Mouse (Mus musculus) kidney, postnatal 0 days (tissue): ENCODE results near the gene Spag9. TPM values are rescaled to one million over a fixed set of nuclear protein-coding genes. Genes with fewer than 3 reads are reported as not detected.

ENCODE experiments used
- ATAC-seq: fragments of 200-750 bp; cut with Nextera tagmentation; replicated peaks from 2 replicates; pipeline ENCODE4 v1.8.0; 2017; ENCODE audit warnings: low read depth, moderate number of reproducible peaks, moderate TSS enrichment, moderate library complexity; ENCODE audit not compliant: low FRiP score
- DNase-seq: peaks from one replicate; pipeline ENCODE4 v3.0.0-alpha.2; 2016; ENCODE audit warnings: low spot score
- H3K27ac ChIP-seq: fragments of 300-500 bp; sonication (generic); 2 replicates; pipeline ENCODE4 v1.5.1; 2014; ENCODE audit warnings: mild to moderate bottlenecking
- H3K27me3 ChIP-seq: fragments of 300-500 bp; sonication (generic); 2 replicates; pipeline ENCODE4 v1.6.1; 2014; ENCODE audit warnings: low read length, mixed read lengths; ENCODE audit not compliant: insufficient read depth
- H3K36me3 ChIP-seq: fragments of 300-500 bp; sonication (generic); 2 replicates; pipeline ENCODE4 v1.6.1; 2014; ENCODE audit warnings: low read length, mixed read lengths; ENCODE audit not compliant: insufficient read depth
- H3K4me1 ChIP-seq: fragments of 300-500 bp; sonication (generic); replicated peaks from 2 replicates; pipeline ENCODE4 v1.6.1; 2014; ENCODE audit warnings: antibody characterized with exemption, low read length, mixed read lengths; ENCODE audit not compliant: insufficient read depth
- H3K4me2 ChIP-seq: fragments of 300-500 bp; sonication (generic); 2 replicates; pipeline ENCODE4 v1.6.1; 2014; ENCODE audit warnings: mild to moderate bottlenecking, low read length, moderate library complexity, mixed read lengths
- H3K4me3 ChIP-seq: fragments of 300-500 bp; sonication (generic); replicated peaks from 2 replicates; pipeline ENCODE4 v1.5.1; 2014; ENCODE audit warnings: low read depth, low read length
- H3K9ac ChIP-seq: fragments of 300-500 bp; sonication (generic); 2 replicates; pipeline ENCODE4 v1.6.1; 2014; ENCODE audit warnings: low read depth, low read length
- H3K9me3 ChIP-seq: fragments of 300-500 bp; sonication (generic); replicated peaks from 2 replicates; pipeline ENCODE4 v1.6.1; 2016; ENCODE audit warnings: low read length, inconsistent platforms, mixed read lengths
- CTCF ChIP-seq: IDR thresholded peaks from 2 replicates; pipeline ENCODE4 v1.5.1; 2016; ENCODE audit warnings: antibody characterized with exemption, low read depth, mild to moderate bottlenecking, moderate library complexity
- WGBS: fragments of 180-500 bp; shearing (Covaris S2); extraction: QIAGEN DNeasy Blood & Tissue Kit; methylation state at CpG from one replicate; pipeline ENCODE4 v1.1.7; 2014; 5-methylcytosine and 5-hydroxymethylcytosine counted together
- polyA plus RNA-seq: library from polyadenylated mRNA; unstranded; fragments of >200 nt; fragmentation: Nextera tagmentation; extraction: Ambion mirVana; gene quantifications from 2 replicates; pipeline ENCODE4 v1.2.1, GENCODE M21; 2015

The Spag9 gene
- polyA plus RNA-seq, 1 experiment from 2014 or later, result 59.8 TPM

- Histone ChIP-seq H3K9me3 (no peaks in the 10 kb centered on the region), H3K4me2 (peak overlapping the region; percentile 10; the same call in 1 of the 2 replicates), H3K27ac (peak overlapping the region; percentile 81), H3K9ac (no peak overlapping the region), H3K4me3 (no peak overlapping the region), H3K27me3 (no peaks in the 10 kb centered on the region), H3K36me3 (no peaks in the 10 kb centered on the region), H3K4me1 (peaks cover 8% of the 10 kb centered on the region; the same call in 1 of the 2 replicates)
- WGBS, result 46% methylated on average over 12 of the region's 12 CpGs
- ATAC-seq, result 0 out of 2 replicates have a peak, but pooled peaks have one; percentile 33
- DNase-seq, result peak; percentile 79
- no peak for TF ChIP-seq CTCF
Observed at GRCm38 (mm10) chr11:93988328-93989062, 7.4 kb upstream of the Spag9 start.

GRCm38 (mm10) chr11:93994531-93994930 lies 1.4 kb upstream of the Spag9 start:
- H3K36me3 ChIP-seq, result no peaks in the 10 kb centered on the region
- WGBS, result 44% methylated on average over 5 of the region's 5 CpGs
- no peaks in the 10 kb centered on the region for H3K27me3 ChIP-seq
- H3K4me2 ChIP-seq, result peak overlapping the region; percentile 64
- no peak for ATAC-seq
- H3K4me1 ChIP-seq, result peaks cover 12% of the 10 kb centered on the region; the same call in 1 of the 2 replicates
- H3K9me3 ChIP-seq, result no peaks in the 10 kb centered on the region
- H3K4me3 ChIP-seq, result peak overlapping the region; percentile 98
- H3K9ac ChIP-seq, result peak overlapping the region; percentile 92; the same call in 1 of the 2 replicates
- TF ChIP-seq CTCF, result no peak
- no peak for DNase-seq
- peak overlapping the region; percentile 96 for H3K27ac ChIP-seq

- Histone ChIP-seq H3K9me3 (no peaks in the 10 kb centered on the region), H3K36me3 (no peaks in the 10 kb centered on the region), H3K4me3 (peak overlapping the region; percentile 98), H3K4me1 (peaks cover 12% of the 10 kb centered on the region; the same call in 1 of the 2 replicates), H3K4me2 (peak overlapping the region; percentile 64), H3K27ac (peak overlapping the region; percentile 96), H3K27me3 (no peaks in the 10 kb centered on the region), H3K9ac (peak overlapping the region; percentile 92)
- 3% methylated on average over 15 of the region's 15 CpGs for WGBS
- TF ChIP-seq CTCF, result no peak
- DNase-seq (peak; percentile 94), ATAC-seq (peak; percentile 78)
Observed at GRCm38 (mm10) chr11:93995111-93995719, 676 bp upstream of the Spag9 start.

GRCm38 (mm10) chr11:93996306-93997140 lies 632 bp downstream of the Spag9 start:
- TF ChIP-seq CTCF, result peak; percentile 34; the same call in 1 of the 2 replicates
- peaks cover 12% of the 10 kb centered on the region; the same call in 1 of the 2 replicates for H3K4me1 ChIP-seq
- no peaks in the 10 kb centered on the region for H3K36me3 ChIP-seq
- H3K9me3 ChIP-seq, result no peaks in the 10 kb centered on the region
- DNase-seq, result peak; percentile 71
- H3K27ac ChIP-seq, result peak overlapping the region; percentile 96
- no peaks in the 10 kb centered on the region for H3K27me3 ChIP-seq
- under 1% methylated on average over 58 of the region's 58 CpGs for WGBS
- H3K9ac ChIP-seq, result peak overlapping the region; percentile 92
- ATAC-seq, result peak; percentile 35
- H3K4me2 ChIP-seq, result peak overlapping the region; percentile 81
- H3K4me3 ChIP-seq, result peak overlapping the region; percentile 98

GRCm38 (mm10) chr11:93997141-93997775 lies 1.4 kb downstream of the Spag9 start:
- 18% methylated on average over 13 of the region's 13 CpGs for WGBS
- H3K4me3 ChIP-seq, result peak overlapping the region; percentile 98
- peak; percentile 7; the same call in 1 of the 2 replicates for ATAC-seq
- no peak for TF ChIP-seq CTCF
- no peaks in the 10 kb centered on the region for H3K27me3 ChIP-seq
- peak; percentile 46 for DNase-seq
- no peaks in the 10 kb centered on the region for H3K36me3 ChIP-seq
- no peaks in the 10 kb centered on the region for H3K9me3 ChIP-seq
- H3K27ac ChIP-seq, result peak overlapping the region; percentile 96; the same call in 1 of the 2 replicates
- peaks cover 12% of the 10 kb centered on the region; the same call in 1 of the 2 replicates for H3K4me1 ChIP-seq
- H3K4me2 ChIP-seq, result peak overlapping the region; percentile 81
- peak overlapping the region; percentile 92 for H3K9ac ChIP-seq
